Mouse (Mus musculus): Measurements from ENCODE around the gene Cdk2.

The Cdk2 gene

DNA sequence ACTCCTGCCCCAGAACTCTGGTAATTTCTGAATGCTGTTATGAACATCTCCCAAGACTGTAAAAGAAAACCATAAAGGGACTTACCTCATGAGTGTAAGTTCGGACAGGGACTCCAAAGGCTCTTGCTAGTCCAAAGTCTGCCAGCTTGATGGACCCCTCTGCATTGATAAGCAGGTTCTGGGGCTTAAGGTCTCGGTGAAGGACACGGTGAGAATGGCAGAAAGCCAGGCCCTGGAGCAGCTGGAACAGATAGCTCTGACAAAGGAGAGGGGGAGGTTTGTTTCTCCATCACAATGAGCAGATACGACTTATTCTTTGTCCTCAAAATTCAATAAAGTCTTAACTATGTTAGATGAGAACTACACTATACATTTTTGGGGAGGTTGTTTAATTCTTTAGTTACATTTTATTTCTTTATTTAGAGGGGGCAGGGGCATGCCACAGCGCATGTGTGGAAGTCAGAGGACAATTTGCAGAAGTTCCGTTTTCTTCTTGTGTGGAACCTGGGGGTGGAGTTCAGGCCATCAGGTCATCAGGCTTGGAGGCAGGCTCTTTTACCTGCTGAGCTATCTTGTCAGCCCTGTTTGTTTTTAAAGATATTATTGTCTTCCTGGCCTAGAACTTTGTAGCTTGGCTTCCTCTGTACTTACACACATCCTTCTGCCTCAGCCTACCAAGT, 2.4 kb downstream of the Cdk2 start:
- in situ Hi-C loops (cut with MboI): no loop called here

- in situ Hi-C loops (cut with MboI): no loop called here
Observed at GRCm38 (mm10) chr10:128700712-128701111, 4.1 kb downstream of the Cdk2 start.

DNA sequence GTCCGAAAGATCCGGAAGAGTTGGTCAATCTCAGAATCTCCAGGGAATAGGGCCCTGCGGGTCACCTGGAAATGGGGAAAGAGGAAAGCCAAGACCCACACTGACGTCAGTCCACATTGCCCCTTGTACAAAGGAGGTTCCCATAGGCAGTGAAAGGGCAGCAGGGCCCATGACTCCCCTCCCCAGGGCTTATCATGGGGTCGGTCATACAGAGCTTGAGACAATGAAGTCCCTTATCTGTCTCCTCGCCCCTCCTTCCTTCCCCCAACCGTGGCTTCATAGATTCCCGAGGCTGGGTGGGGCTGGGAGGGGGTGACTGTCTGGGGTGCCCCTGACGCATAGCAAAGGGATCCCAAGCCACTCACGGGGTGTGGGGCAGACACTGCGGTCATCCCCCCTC, 5.2 kb downstream of the Cdk2 start:
- in situ Hi-C loops (cut with MboI): no loop called here

GRCm38 (mm10) chr10:128699006-128699405, 5.8 kb downstream of the Cdk2 start:
- in situ Hi-C loops (cut with MboI): no loop called here

DNA sequence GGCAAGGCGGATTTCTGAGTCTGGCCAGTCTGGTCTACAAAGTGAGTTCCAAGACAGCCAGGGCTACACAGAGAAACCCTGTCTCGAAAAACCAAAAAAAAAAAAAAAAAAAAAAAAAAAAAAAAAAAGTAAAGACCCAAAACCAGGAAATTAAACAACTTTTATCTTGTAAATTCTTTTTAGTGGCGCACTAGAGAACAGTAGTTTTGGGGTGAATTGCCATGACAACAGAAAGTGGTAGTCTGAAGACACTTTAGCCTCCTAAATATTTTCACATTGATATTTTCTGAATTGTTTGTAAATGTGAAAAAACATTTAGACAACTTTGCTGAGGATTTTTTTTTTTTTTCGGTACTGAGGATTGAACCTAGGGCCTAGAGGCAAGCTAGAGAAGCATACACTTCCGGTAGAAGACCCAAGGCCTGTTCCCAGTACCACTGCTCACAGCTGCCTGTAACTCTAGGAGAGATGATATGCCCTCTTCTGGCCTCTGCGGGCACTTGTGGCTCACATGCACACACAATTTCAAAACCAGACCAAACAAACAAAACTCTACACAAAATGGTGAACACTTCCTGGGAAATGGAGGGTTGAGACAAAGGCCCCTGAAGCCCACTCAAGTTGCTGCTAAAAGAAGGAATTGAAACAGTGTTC, 7.6 kb downstream of the Cdk2 start:
- in situ Hi-C loops (cut with MboI): no loop called here

GRCm38 (mm10) chr10:128695992-128696807, 8.6 kb downstream of the Cdk2 start, which contains the start of gene Rab5b:
Rab5b (minus strand) TSS chr10:128696264.
- in situ Hi-C loops (cut with MboI): no loop called here

GRCm38 (mm10) chr10:128695411-128695991, 9.3 kb downstream of the Cdk2 start:
- in situ Hi-C loops (cut with MboI): no loop called here

DNA sequence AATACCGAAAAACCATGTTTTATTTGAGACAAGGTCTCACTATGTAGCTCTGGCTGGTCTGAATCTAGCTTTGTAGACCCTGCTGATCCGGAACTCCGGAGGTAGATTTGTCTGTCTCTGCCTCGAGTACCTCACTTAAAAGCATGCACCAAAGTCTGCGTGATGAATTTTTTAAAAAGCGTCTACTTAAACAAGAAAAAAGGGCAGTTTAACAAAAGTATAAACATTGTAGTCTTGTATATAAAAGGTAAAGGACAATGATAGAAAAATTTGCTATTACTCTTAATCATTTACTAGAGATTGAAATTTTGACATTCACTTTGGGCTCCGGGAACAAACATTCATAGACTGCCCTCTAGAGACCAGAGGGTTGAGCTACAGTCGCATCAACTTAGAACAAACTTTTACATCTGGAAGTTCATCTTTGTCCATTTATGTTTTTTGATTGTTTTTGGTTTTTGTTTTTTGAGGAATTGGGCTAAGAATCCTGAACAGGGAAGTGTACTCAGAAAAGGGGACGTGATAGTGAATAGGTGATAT, 30.3 kb downstream of the Cdk2 start:
- in situ Hi-C loops (cut with MboI): no loop called here

DNA sequence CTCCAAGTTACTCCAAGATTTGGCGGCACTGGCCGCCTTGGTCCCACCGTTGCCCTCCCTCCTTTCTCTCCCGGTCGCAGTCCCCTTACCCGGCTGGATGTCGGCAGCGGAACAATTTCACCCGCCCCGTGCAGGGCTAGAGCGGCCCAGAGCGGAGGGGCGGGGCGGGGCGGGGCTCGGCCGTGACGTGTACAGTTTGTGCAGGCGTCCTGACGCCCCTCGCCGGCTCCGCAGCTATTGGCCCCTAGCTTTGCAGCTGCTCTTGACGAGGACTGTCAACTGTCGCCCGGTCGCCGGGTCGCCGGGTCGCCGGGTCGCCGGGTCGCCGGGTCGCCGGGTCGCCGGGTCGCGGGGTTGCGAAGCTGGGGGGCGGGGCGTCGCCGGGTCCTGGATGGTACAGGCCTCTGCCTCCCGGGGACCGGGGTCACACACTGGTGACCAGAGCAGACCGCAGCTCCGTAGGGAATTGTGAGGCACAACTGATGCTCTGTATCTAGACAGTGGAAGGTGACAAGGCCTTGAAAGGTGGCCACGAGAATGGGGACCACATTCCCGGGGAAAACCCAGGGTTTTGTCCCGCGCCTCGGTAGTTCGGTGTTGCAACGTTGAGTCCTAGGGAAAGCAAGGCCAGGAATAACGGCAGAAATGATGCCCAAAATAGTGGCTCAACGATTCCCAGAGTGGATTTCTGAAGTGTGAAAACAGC, 30.9 kb downstream of the Cdk2 start, which contains the start of gene Suox:
Gene Suox, minus strand, starts transcription at position 311 of the 706 bp plus-strand sequence.
- in situ Hi-C loops (cut with MboI): no loop called here

DNA sequence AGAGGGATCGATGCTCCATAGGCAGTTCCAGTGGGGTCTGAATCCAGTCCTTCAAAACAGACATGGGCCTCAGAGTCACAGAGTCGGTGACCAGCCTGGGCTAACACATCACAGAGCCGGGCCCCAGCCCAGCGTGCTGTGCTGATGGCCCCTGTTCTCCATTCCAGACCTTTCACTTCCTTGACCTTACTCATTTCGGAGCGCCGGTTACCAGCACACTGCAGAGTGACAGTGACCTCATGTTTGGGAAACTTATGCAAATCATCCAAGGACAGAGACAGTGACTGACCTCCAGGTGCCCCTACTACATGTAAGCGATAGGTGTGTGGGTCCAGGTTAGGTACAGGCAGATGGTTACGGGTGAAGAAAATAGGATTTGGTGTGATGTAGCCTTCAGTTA, 33.7 kb downstream of the Cdk2 start:
- in situ Hi-C loops (cut with MboI): no loop called here

DNA sequence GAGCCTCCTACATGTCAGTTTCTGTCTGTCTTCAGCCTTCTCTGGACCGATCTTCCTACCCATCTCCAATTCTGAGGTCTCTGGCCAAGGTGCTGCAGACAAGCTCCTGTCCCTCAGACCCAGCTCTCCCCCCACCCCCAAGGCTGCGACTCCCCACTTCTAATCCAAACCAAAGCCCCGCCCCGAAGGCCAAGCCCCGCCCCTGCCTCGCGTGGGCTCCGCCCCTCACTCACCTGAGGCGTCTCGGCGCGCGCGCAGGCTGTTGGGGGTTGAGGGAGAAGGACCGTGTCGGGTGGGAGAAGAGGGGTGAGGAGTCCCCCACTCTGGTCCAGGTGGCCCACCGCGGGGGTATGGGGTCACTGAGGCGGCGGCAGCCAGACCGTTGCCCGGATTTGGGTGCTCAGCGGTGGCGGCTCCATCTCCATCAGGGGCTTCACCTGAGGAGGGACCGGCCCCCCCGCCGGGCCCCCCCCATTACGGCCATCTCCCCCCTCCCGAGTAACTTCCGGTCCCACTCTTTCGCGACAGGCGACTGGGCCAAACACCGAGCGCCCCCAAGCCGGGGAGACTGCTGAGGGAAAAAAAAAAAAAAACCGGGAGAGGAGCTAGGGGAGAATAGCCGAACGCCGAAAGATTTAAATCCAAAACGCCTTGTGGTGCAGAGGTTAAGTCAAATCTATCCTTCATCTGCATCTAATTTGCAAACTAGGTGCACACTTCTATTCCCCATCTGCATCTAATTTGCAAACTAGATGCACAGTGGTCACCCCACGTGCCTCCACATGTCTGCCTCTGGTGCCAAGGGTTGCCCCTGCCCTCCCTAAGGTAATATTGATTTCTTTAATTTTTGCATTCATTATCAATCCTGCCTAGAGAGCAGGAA, 35.8 kb downstream of the Cdk2 start:
- in situ Hi-C loops (cut with MboI): no loop called here

GRCm38 (mm10) chr10:128665806-128666205, 39.0 kb downstream of the Cdk2 start:
- in situ Hi-C loops (cut with MboI): no loop called here

- in situ Hi-C loops (cut with MboI): no loop called here
Observed at GRCm38 (mm10) chr10:128665307-128665706, 39.5 kb downstream of the Cdk2 start.

DNA sequence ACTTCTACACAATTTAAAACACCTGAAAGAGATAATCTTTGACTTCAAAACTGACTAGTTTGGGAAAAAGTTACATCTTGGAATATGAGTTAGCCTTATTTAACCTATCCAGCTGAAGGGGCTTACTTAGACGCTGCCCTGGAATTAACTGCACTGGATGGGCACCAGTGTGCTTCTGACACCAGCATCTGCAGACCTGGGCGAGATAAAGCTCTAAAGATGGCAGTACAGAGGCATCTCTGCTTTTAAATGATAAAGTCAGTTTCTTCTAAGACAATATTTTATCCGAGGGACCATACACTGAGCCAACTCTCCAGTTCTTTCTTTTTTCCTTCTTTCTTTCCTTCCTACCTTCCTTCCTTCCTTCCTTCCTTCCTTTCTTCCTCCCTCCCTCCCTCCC, 40.0 kb downstream of the Cdk2 start:
- in situ Hi-C loops (cut with MboI): no loop called here

- in situ Hi-C loops (cut with MboI): no loop called here
Observed at GRCm38 (mm10) chr10:128663441-128664220, 41.2 kb downstream of the Cdk2 start.

- in situ Hi-C loops (cut with MboI): no loop called here
Observed at GRCm38 (mm10) chr10:128662465-128662864, 42.4 kb downstream of the Cdk2 start.

- in situ Hi-C loops (cut with MboI): no loop called here
Observed at GRCm38 (mm10) chr10:128659490-128659889, 45.3 kb downstream of the Cdk2 start.

DNA sequence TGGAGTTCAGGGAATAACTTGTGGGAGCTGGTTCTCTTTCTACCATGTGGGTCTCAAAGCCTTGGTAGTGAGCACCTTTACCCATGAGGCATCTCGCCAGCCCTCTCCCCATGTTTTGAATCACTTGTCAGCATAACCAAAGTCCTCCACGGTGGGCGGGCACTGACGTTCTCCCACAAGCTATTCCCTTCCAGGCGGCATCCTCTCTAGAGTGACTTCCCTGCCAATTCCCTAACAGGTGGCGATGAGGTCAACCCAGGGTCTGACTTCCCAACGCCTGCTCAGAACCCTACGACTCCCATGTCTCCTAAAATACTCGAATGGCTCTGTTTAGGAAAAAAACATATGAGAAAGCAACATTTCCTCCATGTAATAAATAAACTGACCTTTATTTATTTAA, 47.0 kb downstream of the Cdk2 start:
- in situ Hi-C loops (cut with MboI): no loop called here

- in situ Hi-C loops (cut with MboI): no loop called here
Observed at GRCm38 (mm10) chr10:128656731-128657130, 48.1 kb downstream of the Cdk2 start.

DNA sequence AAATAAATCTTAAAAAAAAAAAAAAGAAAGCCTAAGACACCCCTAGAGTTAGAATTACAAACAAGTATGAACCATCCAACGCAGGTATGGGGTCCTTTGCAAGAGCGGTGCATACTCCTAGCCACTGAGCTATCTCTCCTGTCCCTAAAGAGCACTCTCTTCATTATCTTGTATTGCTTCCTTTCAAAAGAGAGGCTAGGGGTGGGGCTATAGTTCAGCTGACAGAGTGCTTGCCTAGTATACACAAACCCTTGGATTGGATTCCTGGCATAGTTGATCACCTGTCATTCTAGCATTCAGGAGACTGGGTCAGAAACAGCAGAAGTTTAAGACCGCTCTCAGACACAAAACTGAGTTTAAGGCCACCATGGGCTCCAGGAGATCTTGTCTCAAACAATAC, 49.6 kb downstream of the Cdk2 start:
- in situ Hi-C loops (cut with MboI): no loop called here

All from mature B cell (primary cell).